Mouse (Mus musculus): ENCODE data around the gene Cend1.

Cend1 gene

DNA sequence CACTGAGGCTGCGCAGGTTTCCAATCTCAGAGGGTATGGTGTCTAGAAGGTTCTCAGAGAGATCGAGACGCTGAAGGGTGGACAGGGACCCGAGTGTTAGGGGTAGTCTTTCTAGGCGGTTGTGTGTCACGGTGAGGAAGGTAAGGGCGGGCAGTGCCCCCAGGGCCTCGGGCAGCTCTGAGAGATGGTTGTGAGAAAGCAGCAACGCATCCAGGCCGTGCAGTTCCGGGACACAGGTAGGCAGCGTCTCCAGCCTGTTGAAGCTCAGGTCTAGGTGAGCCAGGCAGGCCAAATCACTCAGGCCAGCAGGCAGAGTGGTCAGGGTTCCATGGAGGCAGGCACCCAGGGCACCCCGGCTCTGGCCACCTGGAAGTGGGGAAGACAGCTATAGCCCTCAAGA is 12.9 kb upstream of the Cend1 start:
- DNase-seq: no peak

DNA sequence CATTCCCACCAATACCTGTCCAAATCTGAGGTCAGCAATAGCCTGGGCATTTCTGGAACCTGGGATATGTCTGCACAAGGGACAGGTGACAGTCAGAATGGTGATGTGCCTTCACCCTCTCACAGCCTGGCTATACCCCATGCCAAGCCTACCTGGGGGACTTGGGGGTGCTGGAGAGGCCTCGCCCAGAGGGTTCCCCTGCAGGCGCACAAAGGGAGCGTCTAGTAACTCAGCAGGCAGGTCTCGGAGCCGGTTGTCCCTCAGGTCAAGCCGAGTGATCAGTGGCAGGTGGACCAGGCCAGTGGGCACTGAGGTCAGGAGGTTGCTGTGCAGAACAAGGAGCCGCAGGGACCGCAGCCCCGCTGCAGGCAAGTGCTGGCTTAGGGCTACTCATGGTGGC is 12.2 kb upstream of the Cend1 start:
- DNase-seq: no peak

DNA sequence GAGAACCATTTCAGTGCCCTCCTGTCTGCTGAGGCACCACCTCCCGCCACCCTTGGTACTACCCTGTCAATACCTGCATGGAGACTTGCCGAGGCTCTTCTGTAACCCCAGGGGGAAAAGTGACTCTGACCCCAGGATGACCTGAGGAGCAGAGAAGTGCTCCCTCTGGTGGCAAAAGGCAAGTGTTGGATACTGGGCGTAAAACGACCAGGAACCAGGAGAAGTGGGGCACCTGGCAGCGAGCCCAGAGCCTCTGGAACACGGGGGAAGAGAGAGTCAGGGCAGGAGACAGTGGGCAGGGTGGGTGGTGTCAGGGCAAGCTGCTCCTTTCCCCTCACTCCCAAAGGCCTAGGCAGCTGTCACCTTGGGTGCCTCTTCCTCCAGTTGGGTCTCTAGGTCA is 11.3 kb upstream of the Cend1 start:
- no peak for DNase-seq

DNA sequence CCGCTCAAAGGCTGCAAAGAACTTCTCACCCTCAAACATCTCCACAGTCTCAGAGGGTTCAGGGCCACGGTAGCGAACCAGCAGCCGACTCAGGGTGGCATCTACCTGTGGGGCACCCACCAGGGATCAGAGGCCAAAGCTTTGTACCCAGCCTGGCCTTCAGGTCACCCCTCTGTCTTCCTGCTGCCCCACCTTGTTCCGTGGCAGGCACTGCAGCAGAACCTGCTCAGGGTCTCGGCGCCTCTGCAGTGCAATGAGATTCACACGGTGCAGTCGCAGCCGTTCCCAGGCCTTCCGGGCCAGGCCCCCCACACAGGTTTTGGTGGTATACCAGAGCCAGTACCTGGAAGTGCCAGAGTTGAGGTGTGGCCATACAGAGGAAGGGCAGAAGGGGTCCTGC is 10.5 kb upstream of the Cend1 start:
- no peak for DNase-seq

DNA sequence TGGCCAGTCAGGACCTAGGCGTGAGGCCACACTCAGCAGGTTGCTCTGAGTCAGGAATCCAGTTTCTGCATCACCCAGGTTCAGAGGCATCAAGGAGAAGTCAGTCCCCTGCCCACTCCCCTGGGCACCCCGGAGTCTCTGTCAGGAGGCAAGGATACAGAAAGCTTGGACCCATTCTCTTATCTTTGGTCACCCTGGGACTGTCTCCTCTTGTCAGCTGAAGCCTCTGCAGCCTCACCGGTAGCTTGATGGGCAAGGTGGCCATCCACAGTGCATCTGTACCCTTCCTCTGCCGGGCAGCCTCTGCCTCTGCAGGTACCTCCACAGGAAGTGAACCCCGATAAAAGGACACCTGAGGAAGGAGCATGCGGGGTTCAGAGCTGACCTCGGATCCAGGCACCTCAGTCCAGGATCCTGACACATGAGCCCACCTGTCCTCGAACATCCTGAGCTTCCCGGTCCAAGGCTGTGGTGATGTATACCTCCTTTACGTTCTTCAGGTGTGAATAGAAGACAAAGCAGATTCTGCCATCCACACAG is 9.9 kb upstream of the Cend1 start:
- no peak for DNase-seq

DNA sequence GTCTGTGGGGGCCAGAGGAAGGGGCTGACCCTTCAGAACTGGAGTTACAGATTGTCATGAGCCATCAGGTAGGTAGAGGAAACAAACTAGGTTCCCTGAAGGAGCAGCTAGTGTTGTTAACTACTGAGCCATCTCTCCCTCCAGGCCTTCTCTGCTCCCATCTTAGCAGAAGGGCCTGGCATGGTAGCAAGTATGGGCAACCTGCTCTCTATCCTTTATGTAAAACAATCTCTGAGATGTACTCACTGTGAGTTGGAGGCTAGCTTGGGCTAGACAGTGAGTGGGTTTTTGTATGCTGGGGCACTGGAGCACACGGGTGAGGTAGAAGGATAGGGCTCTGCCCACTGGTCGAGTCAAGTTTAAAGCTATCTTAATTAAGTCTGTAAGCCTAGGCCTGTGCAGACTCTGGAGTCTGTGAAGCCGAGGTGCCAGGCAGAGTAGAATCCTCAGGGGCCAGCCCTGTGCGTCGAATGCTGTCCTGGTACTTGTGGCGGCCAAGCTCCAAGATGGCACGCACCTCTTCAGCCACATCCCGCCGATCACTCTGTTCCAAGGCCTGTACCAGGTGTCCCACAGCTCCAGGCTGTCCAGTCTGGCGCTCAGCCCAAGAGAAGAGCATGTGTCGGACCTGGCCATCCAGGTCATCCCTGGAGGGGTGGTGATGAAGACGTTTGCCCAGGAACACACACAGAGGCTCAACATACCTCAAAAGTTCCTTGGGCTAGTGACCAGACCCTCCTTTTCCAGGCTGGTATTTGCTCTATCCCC is 9.1 kb upstream of the Cend1 start:
- DNase-seq: no peak

DNA sequence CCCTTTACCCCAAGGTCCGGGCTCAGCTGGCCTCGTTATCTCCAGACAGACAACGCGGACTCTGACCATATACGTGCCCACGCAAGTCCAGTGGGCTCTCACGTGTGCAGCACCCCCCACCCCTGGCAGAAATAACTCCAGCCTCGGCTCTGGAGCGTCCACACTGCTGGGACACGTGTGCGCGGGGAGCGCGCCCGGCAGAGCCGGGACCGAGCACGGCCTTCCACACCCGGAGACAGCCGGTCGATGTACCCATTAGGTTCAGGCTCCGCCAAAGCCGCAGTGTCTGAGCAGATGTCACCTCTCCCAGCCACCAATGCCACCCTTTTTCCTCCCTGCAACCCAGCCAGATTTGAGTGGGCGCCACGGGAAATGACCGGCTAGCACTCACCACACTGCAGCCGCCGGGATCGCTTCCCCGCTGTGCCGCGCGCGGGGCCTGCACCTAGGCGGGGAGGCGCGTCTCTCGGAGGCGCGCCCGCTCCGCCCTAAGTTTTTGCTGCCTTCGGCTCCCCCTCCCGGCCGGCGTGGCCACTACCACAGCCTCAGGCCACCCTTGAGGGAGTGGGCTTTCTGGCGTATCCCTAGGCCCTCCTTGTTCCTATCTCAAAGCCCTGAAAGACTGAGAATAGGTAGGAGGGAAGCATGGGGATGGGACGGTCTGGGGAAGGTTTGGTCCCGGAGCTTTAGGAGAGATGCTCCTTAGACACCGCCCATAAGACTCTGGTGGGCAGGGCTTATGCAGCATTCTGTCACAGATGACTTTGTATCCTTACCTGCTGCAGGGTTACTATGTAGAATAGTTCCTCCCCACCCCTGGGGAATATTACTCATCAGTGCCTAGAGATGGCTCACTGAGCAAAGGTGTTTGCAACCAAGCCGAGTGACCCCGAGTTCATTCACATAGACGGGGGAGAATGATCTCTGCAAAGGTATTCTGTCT is 8.2 kb upstream of the Cend1 start, which contains the start of gene Slc25a22:
Gene Slc25a22, minus strand, starts transcription at position 715 of the 943 bp plus-strand sequence.
- peak; percentile 82 for DNase-seq

DNA sequence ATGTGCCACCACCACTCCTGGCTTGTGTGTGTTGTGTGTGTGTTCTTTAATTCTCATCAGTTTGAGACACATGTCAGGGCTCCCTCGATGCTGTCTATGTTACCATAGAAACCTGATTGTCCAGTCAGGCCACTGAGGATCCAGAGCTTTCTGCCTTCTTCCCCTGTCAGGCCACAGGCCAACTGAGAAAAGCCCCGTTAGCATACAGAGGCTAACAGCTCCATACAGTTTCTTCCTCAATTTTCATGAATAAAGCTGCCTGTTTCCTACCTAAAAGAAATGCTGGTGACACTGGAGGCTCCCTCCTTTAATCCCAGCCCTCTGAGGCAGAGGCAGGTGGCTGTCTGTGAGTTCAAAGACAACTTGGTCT is 7.2 kb upstream of the Cend1 start:
- DNase-seq: no peak

DNA sequence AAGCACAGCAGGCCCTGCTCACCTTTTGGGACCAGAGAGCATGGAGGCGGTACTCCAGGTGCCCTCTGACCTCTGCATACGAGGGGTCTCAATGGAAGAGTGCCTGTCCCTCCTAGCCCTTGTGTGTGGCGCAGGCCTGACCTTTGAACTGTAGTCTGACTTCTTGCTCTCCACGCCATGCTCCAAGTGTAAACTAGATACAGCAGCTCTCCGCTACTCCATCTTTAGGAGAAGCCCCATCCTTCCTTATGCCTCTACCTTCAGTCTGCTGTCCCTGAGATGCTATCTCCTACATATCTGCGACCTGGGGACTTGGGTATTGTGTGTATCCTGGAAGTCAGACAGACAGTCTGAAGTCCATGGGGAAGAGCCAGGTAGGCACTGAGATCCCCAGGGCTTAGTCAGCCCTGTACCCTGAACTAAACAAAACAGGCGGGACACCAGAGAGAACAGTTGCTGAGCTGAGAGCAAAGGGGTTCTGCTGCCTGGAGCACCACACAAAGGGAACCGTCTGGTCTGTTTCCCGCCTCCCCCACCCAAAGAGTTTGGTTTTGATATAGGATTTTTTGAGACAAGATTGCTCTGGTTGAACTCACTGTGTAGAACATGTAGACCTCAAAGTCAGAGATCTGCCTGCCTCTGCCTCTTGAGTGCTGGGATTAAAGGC is 6.7 kb upstream of the Cend1 start:
- DNase-seq: no peak

DNA sequence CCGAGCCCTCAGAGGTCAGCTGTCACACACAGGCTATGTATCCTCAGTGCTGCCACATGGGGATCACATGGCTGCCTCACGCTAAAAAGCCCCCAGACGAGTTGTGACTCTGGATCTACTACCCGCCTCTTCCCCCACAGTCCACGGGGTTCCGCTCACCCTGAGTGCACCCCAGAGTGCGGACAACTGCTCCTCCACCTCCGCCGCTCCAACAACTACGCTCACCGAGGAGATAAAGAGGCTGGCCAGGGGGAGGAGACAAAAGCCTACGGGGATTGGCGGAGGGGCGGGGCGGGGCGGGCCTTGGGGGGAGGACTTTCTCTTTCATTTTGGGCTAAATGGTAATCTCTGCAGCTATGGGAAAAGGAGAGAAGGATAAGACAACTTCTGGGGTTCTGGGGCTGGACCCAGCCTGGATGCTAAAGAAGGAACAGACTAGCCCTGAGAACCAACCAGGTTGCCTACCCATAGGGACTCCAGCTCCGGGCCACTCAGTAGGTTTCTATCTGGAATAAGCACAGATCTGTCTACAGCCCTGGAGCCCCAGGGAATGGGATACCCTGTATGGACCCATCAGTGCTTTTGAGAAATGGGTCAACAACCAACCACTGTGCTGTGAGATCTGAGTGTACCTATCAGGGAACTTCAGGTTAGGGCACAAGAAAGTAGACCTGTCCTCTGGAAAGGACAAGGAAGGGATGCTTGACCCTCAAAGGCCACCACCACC is 6.0 kb upstream of the Cend1 start:
- DNase-seq: no peak

DNA sequence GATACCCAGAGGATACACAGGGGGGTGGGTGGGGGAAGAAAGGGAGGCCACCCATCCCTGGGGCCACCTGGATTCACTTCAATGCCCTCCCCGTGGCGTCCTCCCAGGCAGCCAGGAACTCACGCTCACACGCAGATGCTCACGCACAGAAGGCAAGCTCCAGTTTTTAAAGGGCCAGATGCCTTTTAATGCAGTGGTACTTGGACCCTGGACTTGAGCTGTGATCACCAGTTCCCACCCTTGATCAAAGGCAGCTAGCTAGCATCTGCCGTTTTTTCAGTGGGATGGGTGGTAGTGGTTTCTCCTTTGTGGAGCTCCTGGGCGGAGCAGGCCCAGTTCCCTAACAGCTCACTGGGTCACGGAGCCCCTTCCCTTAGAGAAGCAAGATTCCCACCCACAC is 5.2 kb upstream of the Cend1 start:
- no peak for DNase-seq

DNA sequence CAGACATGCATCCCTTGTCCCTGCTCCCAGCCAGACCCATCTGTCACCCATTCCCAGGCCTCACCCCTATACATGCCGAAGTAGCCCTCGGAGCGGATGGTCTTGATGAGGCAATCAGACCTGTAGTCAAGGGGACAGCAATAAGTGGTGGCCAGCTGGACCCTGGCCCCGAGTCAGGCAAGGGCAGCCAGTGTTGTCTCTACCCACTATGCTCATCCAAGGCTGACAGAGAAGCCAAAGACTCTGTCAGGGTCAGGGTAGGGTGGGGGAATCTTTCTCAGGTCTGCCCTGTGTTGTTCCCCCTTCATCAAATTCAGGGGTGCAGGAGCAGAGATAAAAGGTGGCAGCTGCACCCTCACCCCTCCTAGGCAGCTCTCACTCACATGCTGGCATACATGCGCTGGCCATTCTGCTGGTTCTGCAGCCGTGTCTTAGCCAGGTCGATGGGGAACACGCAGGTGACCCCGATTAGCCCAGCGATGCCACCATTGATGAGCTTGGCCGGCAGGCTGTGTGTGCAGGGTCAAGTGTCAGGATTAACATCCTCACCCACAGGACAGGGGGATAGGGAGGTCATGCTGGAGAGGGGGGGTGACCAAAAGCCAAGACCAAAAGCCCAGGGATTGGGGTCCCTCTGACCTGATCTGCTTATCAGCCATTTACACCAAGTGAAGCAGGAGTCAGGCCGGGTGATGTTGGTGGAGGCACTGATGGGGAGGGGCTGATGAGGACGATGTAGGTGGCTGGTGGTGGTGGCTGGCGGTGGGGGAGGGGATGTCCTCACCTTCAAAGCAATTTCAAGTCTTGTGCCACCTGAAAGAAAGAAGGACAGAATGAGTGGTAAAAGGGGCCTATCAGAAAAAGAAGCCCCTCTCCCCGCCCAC is 4.5 kb upstream of the Cend1 start:
- no peak for DNase-seq

DNA sequence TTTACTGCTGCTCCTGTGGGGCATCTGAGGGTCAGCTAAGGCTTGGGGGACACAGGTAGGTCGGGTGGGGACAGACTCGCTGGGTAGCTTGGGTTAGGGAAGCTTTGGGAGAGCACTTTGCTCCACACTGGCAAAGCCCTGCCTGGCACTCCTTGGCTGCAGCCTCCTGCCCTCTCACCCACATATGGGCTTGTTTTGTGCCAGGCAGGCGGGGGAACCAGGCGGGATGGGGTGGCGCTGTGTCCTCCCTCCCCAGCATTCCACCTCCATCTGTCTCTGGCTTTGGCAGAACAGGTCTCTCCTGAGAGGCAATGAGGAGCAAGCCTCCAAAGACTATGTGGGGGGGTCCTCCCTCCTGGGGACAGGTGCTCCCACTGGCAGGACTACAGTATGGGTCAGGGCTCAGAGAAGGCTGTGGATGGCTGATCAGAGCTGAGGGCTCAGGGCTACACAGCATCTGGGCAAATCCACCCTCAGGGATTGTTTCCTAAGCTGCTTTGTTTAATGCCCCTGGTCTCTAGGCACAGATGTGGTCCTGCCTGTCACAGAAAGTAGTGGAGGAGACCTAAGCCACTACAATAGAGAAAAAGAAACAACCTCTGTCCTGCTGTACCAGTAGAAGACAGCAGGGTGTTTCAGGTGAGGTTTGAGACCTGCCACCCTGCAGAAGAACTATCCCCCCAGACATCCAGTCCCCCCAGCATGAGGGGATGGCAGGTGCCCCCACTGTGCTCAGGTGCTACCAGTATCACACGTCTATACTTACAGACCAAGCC is 3.6 kb upstream of the Cend1 start:
- DNase-seq: no peak

DNA sequence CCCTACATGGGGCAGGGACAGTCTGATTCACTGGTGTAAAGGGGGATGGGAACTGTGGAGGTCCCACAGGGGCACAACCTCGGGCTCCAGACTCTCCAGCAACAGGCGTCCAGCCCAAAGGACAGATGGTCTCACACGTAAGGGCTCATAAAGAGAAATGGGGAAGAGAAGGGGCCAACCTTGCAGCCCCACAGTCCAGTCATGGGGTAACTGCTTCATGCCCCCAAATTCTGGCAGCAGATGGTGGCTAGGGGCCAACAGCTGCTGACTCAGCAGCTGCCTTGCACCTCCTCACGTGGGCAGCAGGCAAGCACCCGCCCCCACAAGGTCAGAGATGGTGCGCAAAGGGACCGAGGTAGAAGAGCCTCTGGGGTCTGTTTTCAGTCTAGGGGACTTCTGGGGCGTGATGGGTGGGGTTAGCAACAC is 2.9 kb upstream of the Cend1 start:
- DNase-seq: no peak

DNA sequence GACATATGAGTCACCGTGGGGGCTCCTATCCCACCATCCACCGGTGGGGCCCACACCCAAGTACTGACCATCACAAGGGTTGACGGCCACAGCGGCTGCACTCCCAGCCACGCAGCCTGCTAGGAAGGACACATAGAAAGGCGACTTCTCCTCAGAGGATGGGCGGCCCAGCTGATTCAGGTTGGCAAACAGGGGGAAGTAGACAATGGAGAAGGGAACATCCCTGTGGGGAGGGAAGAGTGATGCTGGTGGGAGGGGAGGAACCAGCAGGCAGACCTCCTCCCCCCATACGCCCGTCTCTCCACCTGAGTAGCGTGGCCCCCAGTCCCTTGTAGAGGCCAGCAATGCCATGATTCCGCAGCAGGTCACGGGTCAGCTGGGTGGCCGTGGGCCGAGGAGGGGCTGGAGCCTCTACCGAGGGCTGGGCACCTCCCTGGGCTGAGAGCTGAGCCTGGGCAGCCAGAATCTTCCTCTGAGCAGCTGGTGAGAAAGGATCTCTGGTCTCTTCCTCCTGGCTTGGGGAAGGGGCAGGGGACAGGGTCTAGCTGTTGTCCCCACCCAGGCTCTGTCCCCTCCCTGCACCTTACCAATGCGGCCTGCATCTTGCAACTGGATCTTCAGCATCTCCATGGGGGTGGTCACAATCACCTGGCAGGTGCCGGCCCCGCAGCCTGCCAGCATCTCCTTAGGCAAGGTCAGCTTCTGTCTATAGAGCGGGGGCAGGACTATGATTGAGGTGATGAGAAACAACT is 2.3 kb upstream of the Cend1 start:
- DNase-seq: no peak

DNA sequence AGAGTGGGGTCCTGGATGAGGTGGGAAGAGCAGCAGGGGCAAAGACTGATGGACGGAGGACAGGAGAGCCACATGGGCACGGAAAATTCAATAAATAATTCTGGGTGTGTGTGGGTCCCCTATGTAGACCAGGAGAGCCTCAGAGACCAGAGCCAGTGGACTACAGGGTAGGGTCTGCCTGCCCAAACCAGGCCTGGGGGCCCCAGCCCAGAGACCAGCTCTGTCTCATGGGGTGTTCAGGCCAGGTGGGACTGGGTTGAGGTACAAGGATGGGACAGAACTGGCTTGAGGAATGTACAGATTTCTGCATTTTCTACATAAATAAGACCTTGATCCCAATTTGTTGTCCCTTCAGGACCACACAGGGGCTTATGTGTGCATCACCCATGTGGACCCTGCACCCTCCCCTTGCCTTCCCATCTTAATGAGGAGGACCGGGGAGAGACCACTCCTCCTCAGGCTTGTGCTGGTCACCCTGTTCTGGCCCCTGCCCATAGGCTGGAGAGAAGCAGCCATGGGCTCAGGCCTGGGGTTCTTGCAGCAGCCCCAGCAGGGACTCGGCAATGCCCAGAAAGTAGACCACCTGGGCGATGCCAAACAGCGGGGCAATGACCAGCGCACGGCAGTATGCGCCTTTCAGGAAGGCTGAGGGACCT is 1.4 kb upstream of the Cend1 start:
- no peak for DNase-seq

DNA sequence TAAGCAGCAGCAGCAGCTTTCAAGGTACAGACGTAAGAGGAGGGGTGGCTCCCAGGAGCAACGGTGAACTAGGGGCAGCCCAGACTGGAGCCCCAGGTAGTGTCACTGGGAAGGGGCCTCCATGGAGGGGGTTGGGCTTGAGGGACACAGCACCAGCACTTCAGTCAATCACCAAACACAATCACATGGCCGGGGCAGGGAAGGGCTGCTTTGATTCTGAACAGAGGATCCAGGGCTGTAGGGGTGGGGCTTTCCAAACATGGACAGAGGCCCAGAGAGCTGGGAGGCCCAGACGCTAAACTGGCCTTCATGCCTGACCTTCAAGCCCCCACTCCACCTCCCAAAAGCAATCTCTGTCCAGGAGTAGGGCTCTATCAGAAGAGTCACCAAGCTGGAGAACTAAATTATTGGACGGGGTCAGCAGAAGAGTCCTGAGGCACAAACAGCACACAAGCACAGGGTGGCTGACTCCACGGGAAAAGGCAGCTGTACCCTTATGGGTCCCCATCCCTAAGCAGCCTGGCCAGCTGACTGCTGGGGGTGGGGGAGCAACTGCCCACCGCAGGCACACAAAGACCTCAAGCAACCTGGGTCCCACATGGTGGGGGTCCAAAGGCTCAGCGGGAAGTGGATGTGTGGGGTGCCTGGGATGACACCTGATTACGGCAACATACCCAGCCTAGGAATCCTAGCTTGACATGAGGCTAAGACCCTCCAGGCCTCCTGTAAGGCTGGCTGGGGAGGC is 721 bp upstream of the Cend1 start:
- no peak for DNase-seq

DNA sequence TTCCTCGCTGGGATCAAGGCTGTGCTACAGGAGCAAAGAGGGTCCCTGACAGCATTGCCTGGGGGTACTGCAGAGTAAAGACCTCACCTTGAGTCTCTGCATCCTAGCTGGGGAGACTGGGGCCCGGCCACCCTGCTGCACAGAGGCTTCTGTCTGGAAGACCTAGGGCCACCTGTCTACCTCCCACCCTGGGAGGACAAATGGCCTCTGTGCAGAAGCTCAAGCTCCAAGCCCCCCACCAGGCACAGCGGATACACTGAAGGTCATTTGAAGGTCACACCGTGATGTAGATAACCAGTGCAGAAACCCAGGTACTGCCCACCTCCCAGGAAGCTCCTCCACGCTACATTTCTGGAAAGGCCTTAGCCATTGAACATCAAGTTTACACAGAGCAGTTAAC is 590 bp downstream of the Cend1 start:
- no peak for DNase-seq
